8 mouse cellular contexts compared by ENCODE assay signal in genomic region chr2:104367836-104368298, GRCm38 (mm10). TPM values are rescaled to one million over a fixed set of nuclear protein-coding genes. Genes with fewer than 3 reads are reported as not detected.
DNase-seq lines count a peak whose midpoint lies in the region; ATAC-seq and TF ChIP-seq lines count a peak whose summit lies in the region.

No protein-coding gene starts in this region.

- no peaks in the 10 kb centered on the region for H3K9me3 ChIP-seq in forebrain, embryonic 12.5 days
- H3K9me3 ChIP-seq in stomach, embryonic 16.5 days (replicated peaks; ENCODE audit: control insufficient read depth, low read length) = no peaks in the 10 kb centered on the region
- H3K9me3 ChIP-seq in liver, embryonic 11.5 days (ENCODE audit: control insufficient read depth, low read length) = no peaks in the 10 kb centered on the region

- ATAC-seq in forebrain, embryonic 12.5 days (ENCODE audit: low FRiP score) = peak; percentile 90
- ATAC-seq in stomach, embryonic 16.5 days (ENCODE audit: insufficient read depth, low FRiP score) = peak; percentile 47; the same call in 1 of the 2 replicates
- ATAC-seq in liver, embryonic 11.5 days (replicated peaks; ENCODE audit: low FRiP score) = no peak

- no peak overlapping the region for H3K9ac ChIP-seq in forebrain, embryonic 12.5 days
- H3K9ac ChIP-seq in stomach, embryonic 16.5 days (ENCODE audit: low read length) = no peak overlapping the region
- H3K9ac ChIP-seq in liver, embryonic 11.5 days (ENCODE audit: low read depth, low read length) = no peak overlapping the region

- 10% methylated on average over 6 of the region's 6 CpGs for WGBS in forebrain, embryonic 12.5 days
- 34% methylated on average over 6 of the region's 6 CpGs for WGBS in stomach, embryonic 16.5 days
- whole genome bisulfite sequencing in liver, embryonic 11.5 days = 59% methylated on average over 6 of the region's 6 CpGs

- peaks cover 20% of the 10 kb centered on the region for H3K4me1 ChIP-seq in forebrain, embryonic 12.5 days
- no peaks in the 10 kb centered on the region for H3K4me1 ChIP-seq in stomach, embryonic 16.5 days (ENCODE audit: control insufficient read depth, insufficient read depth, low read length)
- no peaks in the 10 kb centered on the region for H3K4me1 ChIP-seq in liver, embryonic 11.5 days (replicated peaks; ENCODE audit: control insufficient read depth, insufficient read depth, low read length)

- H3K27me3 ChIP-seq in forebrain, embryonic 12.5 days = no peaks in the 10 kb centered on the region
- H3K27me3 ChIP-seq in stomach, embryonic 16.5 days (ENCODE audit: control insufficient read depth, insufficient read depth, low read length) = no peaks in the 10 kb centered on the region
- H3K27me3 ChIP-seq in liver, embryonic 11.5 days (replicated peaks; ENCODE audit: control insufficient read depth, insufficient read depth, low read length) = no peaks in the 10 kb centered on the region

- no peak for TF ChIP-seq CTCF in left cerebral cortex, adult 2 months (IDR thresholded peaks at IDR 0.05)

- intact Hi-C loops in left cerebral cortex, adult 2 months (cut with DNase I) = no loop called here
- intact Hi-C loops in gastrocnemius, postnatal 36 days (cut with DNase I) = no loop called here

- no peak overlapping the region for H3K4me3 ChIP-seq in left cerebral cortex, adult 2 months
- no peak overlapping the region for H3K4me3 ChIP-seq in forebrain, embryonic 12.5 days (replicated peaks)
- H3K4me3 ChIP-seq in stomach, embryonic 16.5 days (replicated peaks; ENCODE audit: low read length) = no peak overlapping the region
- H3K4me3 ChIP-seq in liver, embryonic 11.5 days (ENCODE audit: low read depth, low read length) = no peak overlapping the region

- peak; percentile 18 for DNase-seq in left cerebral cortex, adult 11 months (ENCODE audit: low spot score)
- DNase-seq in left cerebral cortex, adult 2 months (ENCODE audit: extremely low spot score in 1 of 2, low spot score in 2 of 2) = no peak
- DNase-seq in lung, postnatal 25 days (ENCODE audit: low spot score) = peak; percentile 49
- DNase-seq in liver, embryonic 11.5 days (ENCODE audit: low spot score) = no peak
- DNase-seq in spleen, postnatal 4 days (ENCODE audit: low spot score in 2 of 2) = no peak
- no peak for DNase-seq in gastrocnemius, postnatal 36 days

- H3K36me3 ChIP-seq in forebrain, embryonic 12.5 days (replicated peaks) = no peaks in the 10 kb centered on the region
- no peaks in the 10 kb centered on the region for H3K36me3 ChIP-seq in stomach, embryonic 16.5 days (ENCODE audit: control insufficient read depth, insufficient read depth, low read length)
- H3K36me3 ChIP-seq in liver, embryonic 11.5 days (ENCODE audit: control insufficient read depth, insufficient read depth, low read length) = no peaks in the 10 kb centered on the region

- 0 out of 2 replicates have a peak overlapping the region, but pooled peaks have one; percentile 11 for H3K4me2 ChIP-seq in forebrain, embryonic 12.5 days
- no peak overlapping the region for H3K4me2 ChIP-seq in stomach, embryonic 16.5 days (ENCODE audit: low read depth, low read length)
- H3K4me2 ChIP-seq in liver, embryonic 11.5 days = no peak overlapping the region

- no peak overlapping the region for H3K27ac ChIP-seq in left cerebral cortex, adult 2 months
- peak overlapping the region; percentile 71 for H3K27ac ChIP-seq in forebrain, embryonic 12.5 days
- no peak overlapping the region for H3K27ac ChIP-seq in stomach, embryonic 16.5 days (ENCODE audit: low read length)
- no peak overlapping the region for H3K27ac ChIP-seq in liver, embryonic 11.5 days (ENCODE audit: low read depth, low read length)

RNA-seq across cellular contexts. Expression of gene D430041D05Rik, which starts 42.9 kb away (rescaled TPM):
- 100 to 1,000 TPM; 121 to 123 TPM for total RNA-seq in left cerebral cortex, adult 2 months (2021)
- 4.2 and 4.5 TPM in 2 replicates for polyA plus RNA-seq in forebrain, embryonic 12.5 days (2016; fragmentation: Nextera tagmentation; extraction: Ambion mirVana)
- polyA plus RNA-seq in stomach, embryonic 16.5 days (2015; fragmentation: Nextera tagmentation; extraction: Ambion mirVana) = 0.12 and 0.18 TPM in 2 replicates
- 0.08 and 0.16 TPM in 2 replicates for polyA plus RNA-seq in liver, embryonic 11.5 days (2014; fragmentation: Nextera tagmentation; extraction: Ambion mirVana)
- 1 to 10 TPM in 1 of 2 experiments, under 1 TPM in 1; 0.94 to 1.6 TPM for total RNA-seq in gastrocnemius, postnatal 36 days (2021)

Comparison
In these comparisons a context has a peak if more than half of its experiments do, and no peak if none do; other contexts are left out.
1. DNase-seq: peak in left cerebral cortex, adult 11 months (single experiment) and lung, postnatal 25 days (single experiment); none in left cerebral cortex, adult 2 months (0 of 2), liver, embryonic 11.5 days (single experiment), spleen, postnatal 4 days (0 of 2) and gastrocnemius, postnatal 36 days (0 of 2).